Mouse (Mus musculus): ENCODE data around the gene P4ha3. TPM values are rescaled to one million over a fixed set of nuclear protein-coding genes. Genes with fewer than 3 reads are reported as not detected.

The P4ha3 gene
- 1.2 and 1.3 TPM in 2 replicates for polyA plus RNA-seq (2012; rRNA removed)

DNA sequence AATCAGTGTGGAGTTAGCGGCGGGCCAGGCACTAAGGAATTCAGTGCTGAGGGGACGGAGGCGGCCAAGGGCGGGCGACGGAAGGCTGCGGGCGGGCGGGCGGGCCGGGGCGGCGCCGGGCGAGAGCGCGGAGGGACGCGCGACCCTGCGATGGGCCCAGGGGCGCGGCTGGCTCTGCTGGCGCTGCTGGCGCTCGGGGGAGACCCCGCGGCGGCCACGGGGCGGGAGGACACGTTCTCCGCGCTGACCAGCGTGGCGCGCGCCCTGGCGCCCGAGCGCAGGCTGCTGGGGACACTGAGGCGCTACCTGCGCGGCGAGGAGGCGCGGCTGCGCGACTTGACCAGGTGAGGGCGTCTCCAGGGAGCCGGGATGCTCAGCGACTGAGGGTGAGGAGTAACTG lies at the start of gene P4ha3:
TSS of gene P4ha3 (plus strand) at position 138 of the 400 bp plus-strand sequence.

Other genes with a start within 250 kb of the P4ha3 start
- gene Pold3, start 164.0 kb upstream of the P4ha3 start, polyA plus RNA-seq (2012; rRNA removed) = 14.6 and 15.6 TPM in 2 replicates
- 3.6 TPM in 2 replicates for gene Lipt2, start 126.2 kb upstream of the P4ha3 start, polyA plus RNA-seq (2012; rRNA removed)
- gene Kcne3, start 109.0 kb upstream of the P4ha3 start, polyA plus RNA-seq (2012; rRNA removed) = 1.1 and 1.3 TPM in 2 replicates
- gene Pgm2l1, start 58.1 kb upstream of the P4ha3 start, polyA plus RNA-seq (2012; rRNA removed) = 1.4 and 1.8 TPM in 2 replicates
- gene C2cd3, start 86.7 kb downstream of the P4ha3 start, polyA plus RNA-seq (2012; rRNA removed) = 6.1 and 7.4 TPM in 2 replicates
- 30.8 and 32.5 TPM in 2 replicates for gene Ppme1, start 86.8 kb downstream of the P4ha3 start, polyA plus RNA-seq (2012; rRNA removed)
- 0.01 TPM in 1 of 2 replicates, not detected in the other for gene Ucp3, start 187.5 kb downstream of the P4ha3 start, polyA plus RNA-seq (2012; rRNA removed)
- 225 and 250 TPM in 2 replicates for gene Ucp2, start 207.8 kb downstream of the P4ha3 start, polyA plus RNA-seq (2012; rRNA removed)
- gene Dnajb13, start 229.4 kb downstream of the P4ha3 start, polyA plus RNA-seq (2012; rRNA removed) = 0.47 and 0.73 TPM in 2 replicates